Mouse (Mus musculus) stomach, postnatal 0 days (tissue): ENCODE measurements around the gene Dydc1. TPM values are rescaled to one million over a fixed set of nuclear protein-coding genes. Genes with fewer than 3 reads are reported as not detected.
"Not testable (repeated sequence)": the region's sequence is repeated elsewhere in the genome, so short reads cannot be mapped to it uniquely, and the experiment has no call there.

ENCODE experiments used
- ATAC-seq: fragments of 200-750 bp; cut with Nextera tagmentation; 2 replicates; pipeline ENCODE4 v1.8.0; 2017; ENCODE audit not compliant: low FRiP score, low TSS enrichment
- DNase-seq: peaks from one replicate; pipeline ENCODE4 v3.0.0-alpha.2; 2016; ENCODE audit warnings: low spot score
- H3K27ac ChIP-seq: fragments of 300-500 bp; sonication (generic); replicated peaks from 2 replicates; pipeline ENCODE4 v1.5.1; 2014; ENCODE audit warnings: mild to moderate bottlenecking, control low read depth
- H3K27me3 ChIP-seq: fragments of 300-500 bp; sonication (generic); 2 replicates; pipeline ENCODE4 v1.6.1; 2014; ENCODE audit warnings: low read length; ENCODE audit not compliant: control insufficient read depth, insufficient read depth
- H3K36me3 ChIP-seq: fragments of 300-500 bp; sonication (generic); 2 replicates; pipeline ENCODE4 v1.6.1; 2014; ENCODE audit warnings: low read length, mixed read lengths; ENCODE audit not compliant: control insufficient read depth, insufficient read depth
- H3K4me1 ChIP-seq: fragments of 300-500 bp; sonication (generic); replicated peaks from 2 replicates; pipeline ENCODE4 v1.6.1; 2014; ENCODE audit warnings: antibody characterized with exemption; ENCODE audit not compliant: control insufficient read depth, insufficient read depth
- H3K4me2 ChIP-seq: fragments of 300-500 bp; sonication (generic); replicated peaks from 2 replicates; pipeline ENCODE4 v1.6.1; 2014; ENCODE audit warnings: low read depth, mild to moderate bottlenecking, control low read depth, moderate library complexity
- H3K4me3 ChIP-seq: fragments of 300-500 bp; sonication (generic); 2 replicates; pipeline ENCODE4 v1.5.1; 2014; ENCODE audit warnings: low read depth, low read length, control low read depth
- H3K9ac ChIP-seq: fragments of 300-500 bp; sonication (generic); 2 replicates; pipeline ENCODE4 v1.6.1; 2014; ENCODE audit warnings: mild to moderate bottlenecking, low read length, control low read depth, mixed read lengths
- H3K9me3 ChIP-seq: fragments of 300-500 bp; sonication (generic); 2 replicates; pipeline ENCODE4 v1.6.1; 2016; ENCODE audit warnings: low read length; ENCODE audit not compliant: control insufficient read depth
- CTCF ChIP-seq: IDR thresholded peaks from 2 replicates; pipeline ENCODE4 v1.5.1; 2016; ENCODE audit warnings: antibody characterized with exemption, low read depth, mild to moderate bottlenecking, moderate library complexity
- EP300 ChIP-seq: optimal IDR thresholded peaks from 2 replicates; pipeline ENCODE3; 2016; ENCODE audit warnings: antibody characterized with exemption
- WGBS: fragments of 180-500 bp; shearing (Covaris S2); extraction: QIAGEN DNeasy Blood & Tissue Kit; methylation state at CpG from one replicate; pipeline ENCODE4 v1.1.7; 2014; 5-methylcytosine and 5-hydroxymethylcytosine counted together
- polyA plus RNA-seq: library from polyadenylated mRNA; unstranded; fragments of >200 nt; fragmentation: Nextera tagmentation; extraction: Ambion mirVana; gene quantifications from 2 replicates; pipeline ENCODE4 v1.2.1, GENCODE M21; 2015

Dydc1 gene
- polyA plus RNA-seq, 1 experiment from 2014 or later, result not detected

GRCm38 (mm10) chr14:41053190-41053589 is 19.5 kb upstream of the Dydc1 start:
- not testable (repeated sequence) for H3K4me3 ChIP-seq, ATAC-seq, H3K4me2 ChIP-seq, H3K27me3 ChIP-seq, H3K9ac ChIP-seq, DNase-seq, H3K27ac ChIP-seq, H3K4me1 ChIP-seq, H3K36me3 ChIP-seq, H3K9me3 ChIP-seq
- WGBS, result 62% methylated on average over 3 of the region's 4 CpGs
- peak; percentile 27; the same call in 1 of the 2 replicates for TF ChIP-seq CTCF

GRCm38 (mm10) chr14:41065168-41065567 is 7.5 kb upstream of the Dydc1 start:
- H3K27ac ChIP-seq, result no peak overlapping the region
- DNase-seq (no peak), ATAC-seq (no peak)
- H3K4me3 ChIP-seq, result no peak overlapping the region
- 49% methylated on average over 2 of the region's 2 CpGs for WGBS
- TF ChIP-seq EP300 (no peak), CTCF (no peak)
- H3K4me1 ChIP-seq, result no peaks in the 10 kb centered on the region
- H3K36me3 ChIP-seq, result no peaks in the 10 kb centered on the region
- no peaks in the 10 kb centered on the region for H3K9me3 ChIP-seq
- no peak overlapping the region for H3K9ac ChIP-seq
- no peak overlapping the region for H3K4me2 ChIP-seq
- H3K27me3 ChIP-seq, result no peaks in the 10 kb centered on the region

- WGBS, result 29% methylated on average over 1 of the region's 1 CpGs
- Histone ChIP-seq H3K9me3 (no peaks in the 10 kb centered on the region), H3K27me3 (no peaks in the 10 kb centered on the region), H3K4me3 (no peak overlapping the region), H3K27ac (no peak overlapping the region), H3K4me1 (no peaks in the 10 kb centered on the region), H3K9ac (no peak overlapping the region), H3K36me3 (no peaks in the 10 kb centered on the region), H3K4me2 (no peak overlapping the region)
- ATAC-seq (no peak), DNase-seq (no peak)
- TF ChIP-seq CTCF (no peak), EP300 (no peak)
Measured at GRCm38 (mm10) chr14:41066416-41066815, 6.3 kb upstream of the Dydc1 start.

- Histone ChIP-seq H3K9ac (no peak within 1 kb of the TSS), H3K27ac (no peak within 1 kb of the TSS), H3K36me3 (no peaks in the 10 kb centered on the region), H3K4me1 (no peaks in the 10 kb centered on the region), H3K4me3 (no peak within 1 kb of the TSS), H3K27me3 (no peaks in the 10 kb centered on the region), H3K9me3 (no peaks in the 10 kb centered on the region), H3K4me2 (no peak within 1 kb of the TSS)
- ATAC-seq (no peak), DNase-seq (no peak)
- no peak for TF ChIP-seq CTCF
- TF ChIP-seq EP300, result no peak
Measured at GRCm38 (mm10) chr14:41069108-41069507, 3.6 kb upstream of the Dydc1 start, which contains the start of gene Dydc2. Gene Dydc2 (minus strand): TSS chr14:41069208.

- DNase-seq, result no peak
- Histone ChIP-seq H3K9ac (no peak overlapping the region), H3K9me3 (no peaks in the 10 kb centered on the region), H3K36me3 (no peaks in the 10 kb centered on the region), H3K4me3 (no peak overlapping the region), H3K4me2 (no peak overlapping the region), H3K4me1 (no peaks in the 10 kb centered on the region), H3K27ac (no peak overlapping the region), H3K27me3 (no peaks in the 10 kb centered on the region)
- TF ChIP-seq EP300 (no peak), CTCF (no peak)
- 72% methylated on average over 3 of the region's 3 CpGs for WGBS
- no peak for ATAC-seq
Measured at GRCm38 (mm10) chr14:41070343-41070742, 2.4 kb upstream of the Dydc1 start.

GRCm38 (mm10) chr14:41072944-41073275 is 199 bp downstream of the Dydc1 start:
- DNase-seq, result no peak
- no peak for ATAC-seq
- no peak for TF ChIP-seq EP300
- no peak for TF ChIP-seq CTCF
- Histone ChIP-seq H3K4me1 (no peaks in the 10 kb centered on the region), H3K27ac (no peak overlapping the region), H3K9ac (0 out of 2 replicates have a peak overlapping the region, but pooled peaks have one; percentile 23), H3K36me3 (no peaks in the 10 kb centered on the region), H3K4me3 (peak overlapping the region; percentile 35), H3K27me3 (no peaks in the 10 kb centered on the region), H3K9me3 (no peaks in the 10 kb centered on the region), H3K4me2 (peak overlapping the region; percentile 51)
- 2% methylated on average over 8 of the region's 8 CpGs for WGBS

- no peak for TF ChIP-seq EP300
- TF ChIP-seq CTCF, result no peak
- ATAC-seq, result no peak
- no peak overlapping the region for H3K4me3 ChIP-seq
- no peaks in the 10 kb centered on the region for H3K36me3 ChIP-seq
- H3K9me3 ChIP-seq, result no peaks in the 10 kb centered on the region
- no peak overlapping the region for H3K9ac ChIP-seq
- no peak overlapping the region for H3K27ac ChIP-seq
- H3K4me2 ChIP-seq, result no peak overlapping the region
- 76% methylated on average over 2 of the region's 2 CpGs for WGBS
- H3K4me1 ChIP-seq, result no peaks in the 10 kb centered on the region
- H3K27me3 ChIP-seq, result no peaks in the 10 kb centered on the region
- no peak for DNase-seq
Measured at GRCm38 (mm10) chr14:41082408-41082807, 9.7 kb downstream of the Dydc1 start.
